Mouse (Mus musculus): ENCODE measurements around the gene Fam222a.

- TF ChIP-seq POLR2A (IDR thresholded peaks at IDR 0.05; ENCODE audit: control insufficient read depth, low read depth, low read length) (peak; percentile 34; the same call in 1 of the 2 replicates), CTCF (IDR thresholded peaks at IDR 0.05; ENCODE audit: control insufficient read depth, insufficient read depth, insufficient replicate concordance, low read depth, low read length) (no peak)
Observed at GRCm38 (mm10) chr5:114616336-114617061, 48.7 kb downstream of the Fam222a start.

All from testis, adult 2 months (tissue).